Mouse (Mus musculus): Measurements from ENCODE around the gene 1110065P20Rik. TPM values are rescaled to one million over a fixed set of nuclear protein-coding genes. Genes with fewer than 3 reads are reported as not detected.

Gene 1110065P20Rik
- polyA plus RNA-seq, 1 experiment from 2014 or later = 86.1 TPM

GRCm38 (mm10) chr4:124832796-124833195 is 18.2 kb downstream of the 1110065P20Rik start:
- 96% methylated on average over 10 of the region's 10 CpGs for WGBS
- Histone ChIP-seq H3K27me3 (no peaks in the 10 kb centered on the region), H3K9ac (replicated peaks) (no peak overlapping the region), H3K4me2 (replicated peaks) (no peak overlapping the region), H3K27ac (replicated peaks) (no peak overlapping the region), H3K4me1 (no peaks in the 10 kb centered on the region), H3K4me3 (no peak overlapping the region), H3K9me3 (no peaks in the 10 kb centered on the region), H3K36me3 (peaks cover 35% of the 10 kb centered on the region)
- ATAC-seq (replicated peaks) = no peak

GRCm38 (mm10) chr4:124829671-124830070 is 21.3 kb downstream of the 1110065P20Rik start:
- Histone ChIP-seq H3K36me3 (peaks cover 47% of the 10 kb centered on the region), H3K4me1 (no peaks in the 10 kb centered on the region), H3K27me3 (no peaks in the 10 kb centered on the region), H3K4me2 (replicated peaks) (no peak overlapping the region), H3K9me3 (no peaks in the 10 kb centered on the region), H3K9ac (replicated peaks) (no peak overlapping the region), H3K27ac (replicated peaks) (no peak overlapping the region), H3K4me3 (no peak overlapping the region)
- ATAC-seq (replicated peaks) = no peak
- WGBS = 85% methylated on average over 5 of the region's 5 CpGs

- peaks cover 49% of the 10 kb centered on the region for H3K36me3 ChIP-seq
These were observed 25.5 kb downstream of the 1110065P20Rik start for GRCm38 (mm10) chr4:124825371-124825965.

GRCm38 (mm10) chr4:124824967-124825366 is 26.0 kb downstream of the 1110065P20Rik start:
- Histone ChIP-seq H3K4me1 (no peaks in the 10 kb centered on the region), H3K4me2 (replicated peaks) (no peak overlapping the region), H3K27ac (replicated peaks) (no peak overlapping the region), H3K36me3 (peaks cover 52% of the 10 kb centered on the region), H3K4me3 (no peak overlapping the region), H3K9ac (replicated peaks) (no peak overlapping the region), H3K27me3 (no peaks in the 10 kb centered on the region), H3K9me3 (no peaks in the 10 kb centered on the region)
- no peak for ATAC-seq (replicated peaks)
- 93% methylated on average over 6 of the region's 6 CpGs for WGBS

More at GRCm38 (mm10) chr4:124825371-124825965, 25.5 kb downstream of the 1110065P20Rik start:
- Histone ChIP-seq H3K4me3 (no peak overlapping the region), H3K9me3 (no peaks in the 10 kb centered on the region), H3K9ac (replicated peaks) (no peak overlapping the region), H3K27ac (replicated peaks) (no peak overlapping the region), H3K4me1 (no peaks in the 10 kb centered on the region), H3K4me2 (replicated peaks) (no peak overlapping the region), H3K27me3 (no peaks in the 10 kb centered on the region)
- 95% methylated on average over 21 of the region's 21 CpGs for WGBS
- no peak for ATAC-seq (replicated peaks)

- Histone ChIP-seq H3K27me3 (no peaks in the 10 kb centered on the region), H3K4me3 (no peak overlapping the region), H3K27ac (replicated peaks) (no peak overlapping the region), H3K9ac (replicated peaks) (no peak overlapping the region), H3K36me3 (peaks cover 30% of the 10 kb centered on the region), H3K4me1 (0 out of 2 replicates have a peak, but pooled peaks cover 2% of the 10 kb centered on the region), H3K9me3 (no peaks in the 10 kb centered on the region), H3K4me2 (replicated peaks) (no peak overlapping the region)
- 93% methylated on average over 4 of the region's 4 CpGs for WGBS
- no peak for ATAC-seq (replicated peaks)
These were observed 32.2 kb downstream of the 1110065P20Rik start for GRCm38 (mm10) chr4:124818832-124819231.

GRCm38 (mm10) chr4:124817803-124818202 is 33.2 kb downstream of the 1110065P20Rik start:
- Histone ChIP-seq H3K27me3 (no peaks in the 10 kb centered on the region), H3K9me3 (no peaks in the 10 kb centered on the region), H3K4me1 (0 out of 2 replicates have a peak, but pooled peaks cover 2% of the 10 kb centered on the region), H3K9ac (replicated peaks) (no peak overlapping the region), H3K4me3 (no peak overlapping the region), H3K36me3 (peaks cover 22% of the 10 kb centered on the region), H3K27ac (replicated peaks) (no peak overlapping the region), H3K4me2 (replicated peaks) (no peak overlapping the region)
- 25% methylated on average over 6 of the region's 6 CpGs for WGBS
- no peak for ATAC-seq (replicated peaks)

GRCm38 (mm10) chr4:124815901-124816300 is 35.1 kb downstream of the 1110065P20Rik start:
- 88% methylated on average over 11 of the region's 11 CpGs for WGBS
- no peak overlapping the region for H3K4me3 ChIP-seq
- no peak overlapping the region for H3K27ac ChIP-seq (replicated peaks)

GRCm38 (mm10) chr4:124811347-124811975 is 39.5 kb downstream of the 1110065P20Rik start:
- no peaks in the 10 kb centered on the region for H3K9me3 ChIP-seq
- H3K27me3 ChIP-seq = no peaks in the 10 kb centered on the region
- H3K36me3 ChIP-seq = peaks cover 9% of the 10 kb centered on the region; the same call in 1 of the 2 replicates
- H3K27ac ChIP-seq (replicated peaks) = no peak overlapping the region
- H3K4me3 ChIP-seq = no peak overlapping the region
- WGBS = 17% methylated on average over 9 of the region's 9 CpGs
- 0 out of 2 replicates have a peak, but pooled peaks cover 4% of the 10 kb centered on the region for H3K4me1 ChIP-seq
- no peak overlapping the region for H3K9ac ChIP-seq (replicated peaks)
- no peak for ATAC-seq (replicated peaks)
- H3K4me2 ChIP-seq (replicated peaks) = no peak overlapping the region

More at GRCm38 (mm10) chr4:124815901-124816300, 35.1 kb downstream of the 1110065P20Rik start:
- H3K4me1 ChIP-seq = 0 out of 2 replicates have a peak, but pooled peaks cover 7% of the 10 kb centered on the region
- no peaks in the 10 kb centered on the region for H3K9me3 ChIP-seq
- H3K9ac ChIP-seq (replicated peaks) = no peak overlapping the region
- H3K36me3 ChIP-seq = peaks cover 5% of the 10 kb centered on the region
- H3K4me2 ChIP-seq (replicated peaks) = no peak overlapping the region
- no peak for ATAC-seq (replicated peaks)
- H3K27me3 ChIP-seq = no peaks in the 10 kb centered on the region

- Histone ChIP-seq H3K9me3 (no peaks in the 10 kb centered on the region), H3K9ac (replicated peaks) (no peak overlapping the region), H3K4me1 (0 out of 2 replicates have a peak, but pooled peaks cover 4% of the 10 kb centered on the region), H3K27ac (replicated peaks) (no peak overlapping the region), H3K4me3 (no peak overlapping the region), H3K36me3 (peaks cover 23% of the 10 kb centered on the region), H3K4me2 (replicated peaks) (no peak overlapping the region), H3K27me3 (no peaks in the 10 kb centered on the region)
- ATAC-seq (replicated peaks) = no peak
- 87% methylated on average over 7 of the region's 7 CpGs for whole genome bisulfite sequencing
These were observed 40.9 kb downstream of the 1110065P20Rik start for GRCm38 (mm10) chr4:124810056-124810455.

- Histone ChIP-seq H3K27ac (replicated peaks) (no peak overlapping the region), H3K4me2 (replicated peaks) (no peak overlapping the region), H3K36me3 (peaks cover 28% of the 10 kb centered on the region), H3K4me1 (0 out of 2 replicates have a peak, but pooled peaks cover 4% of the 10 kb centered on the region), H3K4me3 (no peak overlapping the region), H3K27me3 (no peaks in the 10 kb centered on the region), H3K9ac (replicated peaks) (no peak overlapping the region), H3K9me3 (no peaks in the 10 kb centered on the region)
- 85% methylated on average over 9 of the region's 9 CpGs for WGBS
- no peak for ATAC-seq (replicated peaks)
These were observed 41.7 kb downstream of the 1110065P20Rik start for GRCm38 (mm10) chr4:124809136-124809883.

GRCm38 (mm10) chr4:124808511-124808910 is 42.5 kb downstream of the 1110065P20Rik start:
- WGBS = 91% methylated on average over 5 of the region's 5 CpGs
- no peak for ATAC-seq (replicated peaks)
- H3K4me1 ChIP-seq = peaks cover 7% of the 10 kb centered on the region
- H3K4me3 ChIP-seq = no peak overlapping the region
- H3K27me3 ChIP-seq = no peaks in the 10 kb centered on the region
- no peaks in the 10 kb centered on the region for H3K9me3 ChIP-seq
- no peak overlapping the region for H3K27ac ChIP-seq (replicated peaks)
- H3K9ac ChIP-seq (replicated peaks) = no peak overlapping the region
- H3K36me3 ChIP-seq = peaks cover 28% of the 10 kb centered on the region
- H3K4me2 ChIP-seq (replicated peaks) = no peak overlapping the region

GRCm38 (mm10) chr4:124803406-124803805 is 47.6 kb downstream of the 1110065P20Rik start:
- no peaks in the 10 kb centered on the region for H3K9me3 ChIP-seq
- no peak overlapping the region for H3K27ac ChIP-seq (replicated peaks)
- no peaks in the 10 kb centered on the region for H3K27me3 ChIP-seq
- peak overlapping the region; percentile 71 for H3K4me3 ChIP-seq
- 80% methylated on average over 6 of the region's 6 CpGs for WGBS
- peak overlapping the region; percentile 90 for H3K4me2 ChIP-seq (replicated peaks)
- H3K4me1 ChIP-seq = peaks cover 16% of the 10 kb centered on the region
- H3K36me3 ChIP-seq = peaks cover 34% of the 10 kb centered on the region
- ATAC-seq (replicated peaks) = no peak
- no peak overlapping the region for H3K9ac ChIP-seq (replicated peaks)
